Mouse (Mus musculus) heart, embryonic 11.5 days (tissue): ENCODE results near the gene Mum1. TPM values are rescaled to one million over a fixed set of nuclear protein-coding genes. Genes with fewer than 3 reads are reported as not detected.
A peak's percentile ranks its signal among the peaks of the same experiment; 100 is the strongest.
"Not testable (repeated sequence)": the region's sequence is repeated elsewhere in the genome, so short reads cannot be mapped to it uniquely, and the experiment has no call there.

Experiments
- ATAC-seq: fragments of 200-750 bp; cut with Nextera tagmentation; replicated peaks from 2 replicates; pipeline ENCODE4 v1.8.0; 2017; ENCODE audit warnings: moderate library complexity; ENCODE audit not compliant: insufficient number of reproducible peaks, low FRiP score, low TSS enrichment
- H3K27ac ChIP-seq: fragments of 300-500 bp; sonication (generic); 2 replicates; pipeline ENCODE4 v1.5.1; 2014; ENCODE audit warnings: mild to moderate bottlenecking, low read depth, low read length
- H3K27me3 ChIP-seq: fragments of 300-500 bp; sonication (generic); 2 replicates; pipeline ENCODE4 v1.6.1; 2014; ENCODE audit warnings: mild to moderate bottlenecking, low read length, mixed read lengths; ENCODE audit not compliant: control insufficient read depth, insufficient read depth
- H3K36me3 ChIP-seq: fragments of 300-500 bp; sonication (generic); 2 replicates; pipeline ENCODE4 v1.6.1; 2014; ENCODE audit warnings: mild to moderate bottlenecking, low read length, moderate library complexity, mixed read lengths; ENCODE audit not compliant: control insufficient read depth, insufficient read depth
- H3K4me1 ChIP-seq: fragments of 300-500 bp; sonication (generic); 2 replicates; pipeline ENCODE4 v1.6.1; 2014; ENCODE audit warnings: low read length; ENCODE audit not compliant: control insufficient read depth, insufficient read depth
- H3K4me2 ChIP-seq: fragments of 300-500 bp; sonication (generic); 2 replicates; pipeline ENCODE4 v1.6.1; 2014; ENCODE audit warnings: mild to moderate bottlenecking, moderate library complexity
- H3K4me3 ChIP-seq: fragments of 300-500 bp; sonication (generic); 2 replicates; pipeline ENCODE4 v1.5.1; 2014; ENCODE audit warnings: low read depth, low read length
- H3K9ac ChIP-seq: fragments of 300-500 bp; sonication (generic); 2 replicates; pipeline ENCODE4 v1.6.1; 2014; ENCODE audit warnings: mild to moderate bottlenecking, low read depth, low read length, moderate library complexity
- H3K9me3 ChIP-seq: fragments of 300-500 bp; sonication (generic); replicated peaks from 2 replicates; pipeline ENCODE4 v1.6.1; 2016; ENCODE audit warnings: low read length; ENCODE audit not compliant: control insufficient read depth
- WGBS: fragments of 180-500 bp; shearing (Covaris S2); extraction: QIAGEN DNeasy Blood & Tissue Kit; methylation state at CpG from one replicate; pipeline ENCODE4 v1.1.7; 2014; ENCODE audit not compliant: insufficient replicate concordance; 5-methylcytosine and 5-hydroxymethylcytosine counted together
- polyA plus RNA-seq: library from polyadenylated mRNA; unstranded; fragments of >200 nt; fragmentation: Nextera tagmentation; extraction: Ambion mirVana; gene quantifications from 2 replicates; pipeline ENCODE4 v1.2.1, GENCODE M21; 2014

The Mum1 gene
- polyA plus RNA-seq, 1 experiment from 2014 or later: 34.6 TPM

- Histone ChIP-seq H3K9ac (no peak overlapping the region), H3K36me3 (peaks cover 62% of the 10 kb centered on the region), H3K27ac (no peak overlapping the region), H3K4me2 (no peak overlapping the region), H3K9me3 (no peaks in the 10 kb centered on the region), H3K4me1 (peaks cover 6% of the 10 kb centered on the region), H3K27me3 (no peaks in the 10 kb centered on the region), H3K4me3 (no peak overlapping the region)
- ATAC-seq: no peak
- WGBS: 93% methylated on average over 3 of the region's 3 CpGs
These were observed 12.1 kb downstream of the Mum1 start for GRCm38 (mm10) chr10:80238306-80238705.

GRCm38 (mm10) chr10:80239791-80240190 is 13.6 kb downstream of the Mum1 start:
- no peak for ATAC-seq
- no peak overlapping the region for H3K27ac ChIP-seq
- H3K4me2 ChIP-seq: no peak overlapping the region
- no peak overlapping the region for H3K4me3 ChIP-seq
- peaks cover 6% of the 10 kb centered on the region for H3K4me1 ChIP-seq
- H3K36me3 ChIP-seq: peaks cover 62% of the 10 kb centered on the region
- H3K9ac ChIP-seq: no peak overlapping the region
- no peaks in the 10 kb centered on the region for H3K27me3 ChIP-seq
- WGBS: 91% methylated on average over 6 of the region's 6 CpGs
- H3K9me3 ChIP-seq: no peaks in the 10 kb centered on the region

- no peaks in the 10 kb centered on the region for H3K27me3 ChIP-seq
- peaks cover 13% of the 10 kb centered on the region for H3K4me1 ChIP-seq
- WGBS: 40% methylated on average over 9 of the region's 9 CpGs
- no peaks in the 10 kb centered on the region for H3K9me3 ChIP-seq
- no peak overlapping the region for H3K4me3 ChIP-seq
- H3K9ac ChIP-seq: 0 out of 2 replicates have a peak overlapping the region, but pooled peaks have one; percentile 10
- H3K36me3 ChIP-seq: peaks cover 47% of the 10 kb centered on the region
- H3K27ac ChIP-seq: peak overlapping the region; percentile 80
- ATAC-seq: peak; percentile 33
- H3K4me2 ChIP-seq: no peak overlapping the region
These were observed 15.9 kb downstream of the Mum1 start for GRCm38 (mm10) chr10:80242088-80242487.

GRCm38 (mm10) chr10:80242607-80243006 is 16.4 kb downstream of the Mum1 start:
- H3K4me2 ChIP-seq: no peak overlapping the region
- ATAC-seq: 0 out of 2 replicates have a peak, but pooled peaks have one; percentile 12
- no peak overlapping the region for H3K4me3 ChIP-seq
- no peaks in the 10 kb centered on the region for H3K9me3 ChIP-seq
- H3K27me3 ChIP-seq: no peaks in the 10 kb centered on the region
- 67% methylated on average over 3 of the region's 3 CpGs for WGBS
- peaks cover 43% of the 10 kb centered on the region for H3K36me3 ChIP-seq
- peak overlapping the region; percentile 80; the same call in 1 of the 2 replicates for H3K27ac ChIP-seq
- H3K4me1 ChIP-seq: peaks cover 13% of the 10 kb centered on the region
- no peak overlapping the region for H3K9ac ChIP-seq

- H3K27me3 ChIP-seq: no peaks in the 10 kb centered on the region
- H3K4me3 ChIP-seq: no peak overlapping the region
- H3K9me3 ChIP-seq: no peaks in the 10 kb centered on the region
- H3K9ac ChIP-seq: no peak overlapping the region
- H3K36me3 ChIP-seq: peaks cover 28% of the 10 kb centered on the region
- no peak for ATAC-seq
- 46% methylated on average over 5 of the region's 5 CpGs for WGBS
- H3K4me1 ChIP-seq: peaks cover 15% of the 10 kb centered on the region
- no peak overlapping the region for H3K4me2 ChIP-seq
- H3K27ac ChIP-seq: no peak overlapping the region
These were observed 18.7 kb downstream of the Mum1 start for GRCm38 (mm10) chr10:80244791-80245399.

GRCm38 (mm10) chr10:80245600-80245999 is 19.4 kb downstream of the Mum1 start:
- no peak for ATAC-seq
- 0 out of 2 replicates have a peak overlapping the region, but pooled peaks have one; percentile 0 for H3K9ac ChIP-seq
- no peak overlapping the region for H3K27ac ChIP-seq
- no peaks in the 10 kb centered on the region for H3K9me3 ChIP-seq
- 2% methylated on average over 4 of the region's 4 CpGs for WGBS
- peaks cover 26% of the 10 kb centered on the region for H3K36me3 ChIP-seq
- no peak overlapping the region for H3K4me3 ChIP-seq
- 0 out of 2 replicates have a peak overlapping the region, but pooled peaks have one; percentile 14 for H3K4me2 ChIP-seq
- peaks cover 22% of the 10 kb centered on the region for H3K4me1 ChIP-seq
- no peaks in the 10 kb centered on the region for H3K27me3 ChIP-seq

GRCm38 (mm10) chr10:80247849-80248248 is 21.6 kb downstream of the Mum1 start:
- ATAC-seq: no peak
- WGBS: 52% methylated on average over 6 of the region's 6 CpGs
- Histone ChIP-seq H3K4me3 (no peak overlapping the region), H3K9ac (no peak overlapping the region), H3K4me2 (peak overlapping the region; percentile 32), H3K9me3 (no peaks in the 10 kb centered on the region), H3K4me1 (peaks cover 17% of the 10 kb centered on the region), H3K27ac (no peak overlapping the region), H3K36me3 (peaks cover 12% of the 10 kb centered on the region), H3K27me3 (no peaks in the 10 kb centered on the region)

GRCm38 (mm10) chr10:80248437-80248836 is 22.2 kb downstream of the Mum1 start:
- Histone ChIP-seq H3K4me2 (peak overlapping the region; percentile 95), H3K36me3 (peaks cover 12% of the 10 kb centered on the region), H3K4me1 (peaks cover 17% of the 10 kb centered on the region), H3K4me3 (peak overlapping the region; percentile 95)
- not testable (repeated sequence) for H3K9ac ChIP-seq, ATAC-seq, H3K27ac ChIP-seq, H3K9me3 ChIP-seq, H3K27me3 ChIP-seq
- 47% methylated on average over 3 of the region's 3 CpGs for WGBS
